Mouse (Mus musculus) left cerebral cortex, adult 11 months (tissue): ENCODE data around the gene Utf1.

ENCODE experiments used
- DNase-seq: peaks from one replicate; pipeline ENCODE4 v3.0.0; 2022; ENCODE audit warnings: low spot score

The Utf1 gene

GRCm38 (mm10) chr7:139940476-139941209 lies 2.9 kb upstream of the Utf1 start:
- DNase-seq: no peak

GRCm38 (mm10) chr7:139944291-139945240 lies 977 bp downstream of the Utf1 start:
- no peak for DNase-seq

- DNase-seq: no peak
Observed at GRCm38 (mm10) chr7:139945516-139945915, 1.9 kb downstream of the Utf1 start.

GRCm38 (mm10) chr7:139946032-139946431 lies 2.4 kb downstream of the Utf1 start:
- no peak for DNase-seq

GRCm38 (mm10) chr7:139949893-139950282 lies 6.3 kb downstream of the Utf1 start:
- no peak for DNase-seq

- no peak for DNase-seq
Observed at GRCm38 (mm10) chr7:139950283-139950971, 6.8 kb downstream of the Utf1 start.

GRCm38 (mm10) chr7:139951079-139951478 lies 7.5 kb downstream of the Utf1 start:
- DNase-seq: no peak

- DNase-seq: no peak
Observed at GRCm38 (mm10) chr7:139951991-139952633, 8.5 kb downstream of the Utf1 start.

- DNase-seq: no peak
Observed at GRCm38 (mm10) chr7:139955505-139955904, 11.9 kb downstream of the Utf1 start.

- DNase-seq: no peak
Observed at GRCm38 (mm10) chr7:139956658-139957057, 13.1 kb downstream of the Utf1 start.

- no peak for DNase-seq
Observed at GRCm38 (mm10) chr7:139957437-139957836, 13.8 kb downstream of the Utf1 start.

GRCm38 (mm10) chr7:139957958-139958357 lies 14.4 kb downstream of the Utf1 start:
- DNase-seq: no peak

GRCm38 (mm10) chr7:139961141-139961540 lies 17.6 kb downstream of the Utf1 start:
- no peak for DNase-seq

- no peak for DNase-seq
Observed at GRCm38 (mm10) chr7:139963814-139964213, 20.2 kb downstream of the Utf1 start.

- DNase-seq: no peak
Observed at GRCm38 (mm10) chr7:139967175-139967574, 23.6 kb downstream of the Utf1 start.

GRCm38 (mm10) chr7:139968428-139968827 lies 24.8 kb downstream of the Utf1 start:
- DNase-seq: no peak

GRCm38 (mm10) chr7:139969348-139970130 lies 25.9 kb downstream of the Utf1 start:
- DNase-seq: peak; percentile 78

GRCm38 (mm10) chr7:139970216-139970919 lies 26.8 kb downstream of the Utf1 start:
- DNase-seq: no peak

- DNase-seq: no peak
Observed at GRCm38 (mm10) chr7:139970979-139971378, 27.4 kb downstream of the Utf1 start.

GRCm38 (mm10) chr7:139971436-139971835 lies 27.8 kb downstream of the Utf1 start:
- DNase-seq: no peak
